Mouse (Mus musculus) gastrocnemius, adult 8-10 months (tissue): ENCODE measurements around the gene Fgg. TPM values are rescaled to one million over a fixed set of nuclear protein-coding genes. Genes with fewer than 3 reads are reported as not detected.

Experiments used
- total RNA-seq, 4 experiments: library from RNA; stranded (reverse); gene quantifications; 2 replicates each; pipeline ENCODE4 v1.2.4; 2022

The Fgg gene
- total RNA-seq, 4 experiments from 2014 or later = 0.70 TPM; not detected in 3

Other genes with a start within 250 kb of the Fgg start
- gene Rbm46, start 131.2 kb upstream of the Fgg start, total RNA-seq = under 1 TPM in 1 of 4 experiments, not detected in 3; 0.13 TPM
- gene Lrat, start 103.8 kb upstream of the Fgg start, total RNA-seq = not detected
- under 1 TPM in 1 of 4 experiments, not detected in 3; 0.94 TPM for gene Fga, start 18.4 kb downstream of the Fgg start, total RNA-seq
- under 1 TPM in 1 of 4 experiments, not detected in 3; 0.32 TPM for gene Fgb, start 42.1 kb downstream of the Fgg start, total RNA-seq
- gene Plrg1, start 47.8 kb downstream of the Fgg start, total RNA-seq = 10 to 100 TPM; 18.0 to 21.7 (median 20.1) TPM
- under 1 TPM; 0.36 to 0.63 (median 0.39) TPM for gene Dchs2, start 120.2 kb downstream of the Fgg start, total RNA-seq